Mouse (Mus musculus) testis, postnatal 14 days (tissue): ENCODE measurements around the gene Prss28.

ENCODE experiments used
- DNase-seq: peaks from one replicate; pipeline ENCODE4 v3.0.0; 2021; ENCODE audit warnings: low spot score

Gene Prss28

GRCm38 (mm10) chr17:25308346-25308745, at the start of gene Prss28:
Gene Prss28, plus strand, starts transcription at chr17:25308646.
- DNase-seq, result no peak

- no peak for DNase-seq
Measured at GRCm38 (mm10) chr17:25264453-25264852, 44.0 kb upstream of the Prss28 start.

- no peak for DNase-seq
Measured at GRCm38 (mm10) chr17:25270795-25271335, 37.6 kb upstream of the Prss28 start.

- DNase-seq, result no peak
Measured at GRCm38 (mm10) chr17:25272326-25272725, 36.1 kb upstream of the Prss28 start.

GRCm38 (mm10) chr17:25272951-25273705, 35.3 kb upstream of the Prss28 start:
- peak; percentile 92 for DNase-seq

- DNase-seq, result peak; percentile 94
Measured at GRCm38 (mm10) chr17:25273706-25274501, 34.5 kb upstream of the Prss28 start.

- DNase-seq, result no peak
Measured at GRCm38 (mm10) chr17:25274571-25275346, 33.7 kb upstream of the Prss28 start, which contains the start of gene Ube2i. Gene Ube2i, minus strand, starts transcription at chr17:25274622.

GRCm38 (mm10) chr17:25275833-25276232, 32.6 kb upstream of the Prss28 start:
- DNase-seq, result no peak

- DNase-seq, result peak; percentile 77
Measured at GRCm38 (mm10) chr17:25282133-25282532, 26.3 kb upstream of the Prss28 start.

GRCm38 (mm10) chr17:25285033-25285432, 23.4 kb upstream of the Prss28 start:
- DNase-seq, result peak; percentile 58

GRCm38 (mm10) chr17:25288842-25289241, 19.6 kb upstream of the Prss28 start:
- no peak for DNase-seq

- no peak for DNase-seq
Measured at GRCm38 (mm10) chr17:25290411-25290810, 18.0 kb upstream of the Prss28 start.

GRCm38 (mm10) chr17:25293495-25293894, 15.0 kb upstream of the Prss28 start:
- DNase-seq, result no peak

- no peak for DNase-seq
Measured at GRCm38 (mm10) chr17:25294111-25294510, 14.3 kb upstream of the Prss28 start.

GRCm38 (mm10) chr17:25298094-25298493, 10.4 kb upstream of the Prss28 start, which contains the start of gene Prss34:
Gene Prss34, plus strand, starts transcription at chr17:25298394.
- no peak for DNase-seq

- DNase-seq, result no peak
Measured at GRCm38 (mm10) chr17:25318354-25318753, 9.9 kb downstream of the Prss28 start, which contains the start of gene Prss29. Gene Prss29, plus strand, starts transcription at chr17:25318654.

- no peak for DNase-seq
Measured at GRCm38 (mm10) chr17:25320819-25321218, 12.4 kb downstream of the Prss28 start.

- DNase-seq, result no peak
Measured at GRCm38 (mm10) chr17:25322930-25323329, 14.5 kb downstream of the Prss28 start.

- no peak for DNase-seq
Measured at GRCm38 (mm10) chr17:25332321-25332720, 23.9 kb downstream of the Prss28 start.

- DNase-seq, result peak; percentile 49
Measured at GRCm38 (mm10) chr17:25333943-25334342, 25.5 kb downstream of the Prss28 start.

- no peak for DNase-seq
Measured at GRCm38 (mm10) chr17:25338218-25338617, 29.8 kb downstream of the Prss28 start.

- no peak for DNase-seq
Measured at GRCm38 (mm10) chr17:25340003-25340402, 31.6 kb downstream of the Prss28 start.
